Mouse (Mus musculus) embryonic facial prominence, embryonic 13.5 days (tissue): Measurements from ENCODE around the gene Pigk. TPM values are rescaled to one million over a fixed set of nuclear protein-coding genes. Genes with fewer than 3 reads are reported as not detected.

Experiments used
- ATAC-seq: fragments of 200-750 bp; cut with Nextera tagmentation; 2 replicates; pipeline ENCODE4 v1.8.0; 2017; ENCODE audit warnings: low read depth; ENCODE audit not compliant: insufficient number of reproducible peaks, insufficient read depth, low FRiP score, low TSS enrichment
- H3K27ac ChIP-seq: fragments of 300-500 bp; sonication (generic); 2 replicates; pipeline ENCODE4 v1.5.1; 2015; ENCODE audit warnings: moderate library complexity, mild to moderate bottlenecking, inconsistent platforms
- H3K27me3 ChIP-seq: fragments of 300-500 bp; sonication (generic); 2 replicates; pipeline ENCODE4 v1.6.1; 2015; ENCODE audit warnings: mild to moderate bottlenecking, inconsistent platforms
- H3K36me3 ChIP-seq: fragments of 300-500 bp; sonication (generic); 2 replicates; pipeline ENCODE4 v1.6.1; 2015; ENCODE audit warnings: mild to moderate bottlenecking, inconsistent platforms
- H3K4me1 ChIP-seq: fragments of 300-500 bp; sonication (generic); 2 replicates; pipeline ENCODE4 v1.6.1; 2015; ENCODE audit warnings: inconsistent platforms
- H3K4me2 ChIP-seq: fragments of 300-500 bp; sonication (generic); 2 replicates; pipeline ENCODE4 v1.6.1; 2015; ENCODE audit warnings: moderate library complexity, mild to moderate bottlenecking, inconsistent platforms
- H3K4me3 ChIP-seq: fragments of 300-500 bp; sonication (generic); 2 replicates; pipeline ENCODE4 v1.5.1; 2015; ENCODE audit warnings: mild to moderate bottlenecking, inconsistent platforms
- H3K9ac ChIP-seq: fragments of 300-500 bp; sonication (generic); 2 replicates; pipeline ENCODE4 v1.6.1; 2015; ENCODE audit warnings: mild to moderate bottlenecking, inconsistent platforms
- H3K9me3 ChIP-seq: fragments of 300-500 bp; sonication (generic); 2 replicates; pipeline ENCODE4 v1.6.1; 2016; ENCODE audit warnings: inconsistent platforms
- WGBS: fragments of 180-500 bp; shearing (Covaris S2); methylation state at CpG from one replicate; pipeline ENCODE4 v1.1.7; 2015; ENCODE audit warnings: mixed read lengths; 5-methylcytosine and 5-hydroxymethylcytosine counted together
- polyA plus RNA-seq: library from polyadenylated mRNA; unstranded; fragments of >200 nt; fragmentation: Nextera tagmentation; extraction: Ambion mirVana; gene quantifications from 2 replicates; pipeline ENCODE4 v1.2.1, GENCODE M21; 2015

Gene Pigk
- polyA plus RNA-seq, 1 experiment from 2014 or later, result 52.4 TPM

- Histone ChIP-seq H3K4me2 (no peak overlapping the region), H3K36me3 (no peaks in the 10 kb centered on the region), H3K9me3 (no peaks in the 10 kb centered on the region), H3K4me3 (no peak overlapping the region), H3K27me3 (no peaks in the 10 kb centered on the region; the same call in 1 of the 2 replicates), H3K9ac (no peak overlapping the region), H3K27ac (no peak overlapping the region), H3K4me1 (peaks cover 36% of the 10 kb centered on the region)
- no peak for ATAC-seq
- 74% methylated on average over 3 of the region's 3 CpGs for WGBS
Measured at GRCm38 (mm10) chr3:152883556-152883955, 169.7 kb downstream of the Pigk start.

GRCm38 (mm10) chr3:152886749-152887148 is 172.8 kb downstream of the Pigk start:
- Histone ChIP-seq H3K9ac (no peak overlapping the region), H3K36me3 (no peaks in the 10 kb centered on the region), H3K4me3 (no peak overlapping the region), H3K27ac (no peak overlapping the region), H3K4me2 (no peak overlapping the region), H3K27me3 (no peaks in the 10 kb centered on the region; the same call in 1 of the 2 replicates), H3K4me1 (peaks cover 16% of the 10 kb centered on the region), H3K9me3 (no peaks in the 10 kb centered on the region)
- no peak for ATAC-seq

- no peaks in the 10 kb centered on the region; the same call in 1 of the 2 replicates for H3K27me3 ChIP-seq
- no peak overlapping the region for H3K4me2 ChIP-seq
- H3K27ac ChIP-seq, result no peak overlapping the region
- ATAC-seq, result no peak
- no peak overlapping the region for H3K4me3 ChIP-seq
- H3K36me3 ChIP-seq, result no peaks in the 10 kb centered on the region
- no peaks in the 10 kb centered on the region for H3K9me3 ChIP-seq
- H3K9ac ChIP-seq, result no peak overlapping the region
- peaks cover 6% of the 10 kb centered on the region for H3K4me1 ChIP-seq
- WGBS, result 74% methylated on average over 7 of the region's 7 CpGs
Measured at GRCm38 (mm10) chr3:152888116-152888515, 174.2 kb downstream of the Pigk start.

- H3K4me3 ChIP-seq, result no peak overlapping the region
- no peaks in the 10 kb centered on the region for H3K9me3 ChIP-seq
- H3K36me3 ChIP-seq, result no peaks in the 10 kb centered on the region
- H3K4me2 ChIP-seq, result no peak overlapping the region
- no peak overlapping the region for H3K9ac ChIP-seq
- no peaks in the 10 kb centered on the region for H3K4me1 ChIP-seq
- no peak for ATAC-seq
- H3K27ac ChIP-seq, result no peak overlapping the region
- WGBS, result 54% methylated on average over 4 of the region's 4 CpGs
- no peaks in the 10 kb centered on the region for H3K27me3 ChIP-seq
Measured at GRCm38 (mm10) chr3:152894935-152895334, 181.0 kb downstream of the Pigk start.

- H3K9me3 ChIP-seq, result no peaks in the 10 kb centered on the region
- ATAC-seq, result no peak
- no peak overlapping the region for H3K4me2 ChIP-seq
- H3K4me3 ChIP-seq, result no peak overlapping the region
- H3K27me3 ChIP-seq, result no peaks in the 10 kb centered on the region
- no peaks in the 10 kb centered on the region for H3K4me1 ChIP-seq
- H3K27ac ChIP-seq, result no peak overlapping the region
- H3K9ac ChIP-seq, result no peak overlapping the region
- 73% methylated on average over 3 of the region's 3 CpGs for WGBS
- no peaks in the 10 kb centered on the region for H3K36me3 ChIP-seq
Measured at GRCm38 (mm10) chr3:152896111-152896510, 182.2 kb downstream of the Pigk start.

- no peaks in the 10 kb centered on the region for H3K27me3 ChIP-seq
- no peaks in the 10 kb centered on the region for H3K4me1 ChIP-seq
- H3K4me3 ChIP-seq, result no peak overlapping the region
- H3K9ac ChIP-seq, result no peak overlapping the region
- no peaks in the 10 kb centered on the region for H3K36me3 ChIP-seq
- H3K4me2 ChIP-seq, result no peak overlapping the region
- WGBS, result 81% methylated on average over 5 of the region's 5 CpGs
- no peak for ATAC-seq
- no peak overlapping the region for H3K27ac ChIP-seq
- H3K9me3 ChIP-seq, result no peaks in the 10 kb centered on the region
Measured at GRCm38 (mm10) chr3:152897196-152897595, 183.3 kb downstream of the Pigk start.

- Histone ChIP-seq H3K9ac (no peak overlapping the region), H3K4me1 (no peaks in the 10 kb centered on the region), H3K4me2 (no peak overlapping the region), H3K9me3 (no peaks in the 10 kb centered on the region), H3K4me3 (no peak overlapping the region), H3K27ac (no peak overlapping the region), H3K27me3 (no peaks in the 10 kb centered on the region), H3K36me3 (no peaks in the 10 kb centered on the region)
- ATAC-seq, result no peak
- 89% methylated on average over 9 of the region's 9 CpGs for WGBS
Measured at GRCm38 (mm10) chr3:152898906-152899305, 185.0 kb downstream of the Pigk start.

GRCm38 (mm10) chr3:152905026-152905425 is 191.1 kb downstream of the Pigk start:
- no peak for ATAC-seq
- Histone ChIP-seq H3K4me2 (no peak overlapping the region), H3K9me3 (no peaks in the 10 kb centered on the region), H3K4me3 (no peak overlapping the region), H3K27me3 (no peaks in the 10 kb centered on the region), H3K9ac (no peak overlapping the region), H3K27ac (no peak overlapping the region), H3K4me1 (no peaks in the 10 kb centered on the region), H3K36me3 (no peaks in the 10 kb centered on the region)
- 80% methylated on average over 10 of the region's 10 CpGs for WGBS

- Histone ChIP-seq H3K4me1 (no peaks in the 10 kb centered on the region), H3K36me3 (no peaks in the 10 kb centered on the region), H3K27me3 (no peaks in the 10 kb centered on the region), H3K4me3 (no peak overlapping the region), H3K9me3 (no peaks in the 10 kb centered on the region), H3K4me2 (no peak overlapping the region), H3K9ac (no peak overlapping the region), H3K27ac (no peak overlapping the region)
- 74% methylated on average over 10 of the region's 10 CpGs for WGBS
- no peak for ATAC-seq
Measured at GRCm38 (mm10) chr3:152905800-152906199, 191.9 kb downstream of the Pigk start.

- Histone ChIP-seq H3K4me3 (no peak overlapping the region), H3K27ac (no peak overlapping the region), H3K36me3 (no peaks in the 10 kb centered on the region), H3K4me1 (no peaks in the 10 kb centered on the region), H3K27me3 (no peaks in the 10 kb centered on the region), H3K9ac (no peak overlapping the region), H3K9me3 (no peaks in the 10 kb centered on the region), H3K4me2 (no peak overlapping the region)
- 75% methylated on average over 5 of the region's 5 CpGs for WGBS
- no peak for ATAC-seq
Measured at GRCm38 (mm10) chr3:152907087-152907486, 193.2 kb downstream of the Pigk start.

- H3K9me3 ChIP-seq, result no peaks in the 10 kb centered on the region
- no peak overlapping the region for H3K9ac ChIP-seq
- H3K4me1 ChIP-seq, result no peaks in the 10 kb centered on the region
- ATAC-seq, result no peak
- no peak overlapping the region for H3K4me2 ChIP-seq
- no peaks in the 10 kb centered on the region for H3K36me3 ChIP-seq
- H3K27me3 ChIP-seq, result no peaks in the 10 kb centered on the region
- H3K27ac ChIP-seq, result no peak overlapping the region
- WGBS, result 74% methylated on average over 5 of the region's 5 CpGs
- H3K4me3 ChIP-seq, result no peak overlapping the region
Measured at GRCm38 (mm10) chr3:152907683-152908082, 193.8 kb downstream of the Pigk start.

GRCm38 (mm10) chr3:152911578-152911977 is 197.7 kb downstream of the Pigk start:
- H3K4me3 ChIP-seq, result no peak overlapping the region
- 84% methylated on average over 4 of the region's 4 CpGs for whole genome bisulfite sequencing
- no peaks in the 10 kb centered on the region for H3K27me3 ChIP-seq
- H3K4me2 ChIP-seq, result no peak overlapping the region
- H3K9me3 ChIP-seq, result peaks cover 3% of the 10 kb centered on the region; the same call in 1 of the 2 replicates
- H3K9ac ChIP-seq, result no peak overlapping the region
- no peak overlapping the region for H3K27ac ChIP-seq
- no peaks in the 10 kb centered on the region for H3K4me1 ChIP-seq
- H3K36me3 ChIP-seq, result no peaks in the 10 kb centered on the region
- ATAC-seq, result no peak
